Mouse (Mus musculus) erythroblast, embryonic 14.5 days (primary cell): ENCODE results near the gene 4921536K21Rik. TPM values are rescaled to one million over a fixed set of nuclear protein-coding genes. Genes with fewer than 3 reads are reported as not detected.

ENCODE experiments used
- H3K27me3 ChIP-seq: 2 replicates; pipeline ENCODE4 v1.6.1; 2012; ENCODE audit warnings: inconsistent platforms; ENCODE audit not compliant: control insufficient read depth
- H3K36me3 ChIP-seq: 2 replicates; pipeline ENCODE4 v1.6.1; 2012; ENCODE audit warnings: mild to moderate bottlenecking, inconsistent platforms; ENCODE audit not compliant: control insufficient read depth
- H3K4me1 ChIP-seq: 2 replicates; pipeline ENCODE4 v1.6.1; 2012; ENCODE audit warnings: inconsistent platforms; ENCODE audit not compliant: control insufficient read depth
- H3K4me3 ChIP-seq: replicated peaks from 2 replicates; pipeline ENCODE3; 2012; ENCODE audit warnings: moderate library complexity, mild to moderate bottlenecking, inconsistent platforms
- H3K9me3 ChIP-seq: 2 replicates; pipeline ENCODE4 v1.6.1; 2012; ENCODE audit warnings: low read length, inconsistent platforms, mixed read lengths; ENCODE audit not compliant: control insufficient read depth
- GATA1 ChIP-seq: IDR thresholded peaks from 2 replicates; pipeline ENCODE4 v1.6.1; 2012; ENCODE audit warnings: low read length, inconsistent platforms, mixed read lengths
- TAL1 ChIP-seq: IDR thresholded peaks from 3 replicates; pipeline ENCODE4 v1.6.1; 2012; ENCODE audit warnings: low read length, inconsistent platforms, mixed read lengths
- polyA plus RNA-seq: library from polyadenylated mRNA; stranded (reverse); fragments of >175 nt; gene quantifications from 2 replicates; pipeline ENCODE4 v1.2.3, GENCODE M21; 2012

4921536K21Rik gene
- polyA plus RNA-seq, result 0.02 TPM in 1 of 2 replicates, not detected in the other

- H3K4me1 ChIP-seq, result peaks cover 14% of the 10 kb centered on the region
- H3K4me3 ChIP-seq, result peak within 1 kb of the TSS; percentile 62
- H3K36me3 ChIP-seq, result no peaks in the 10 kb centered on the region
- no peaks in the 10 kb centered on the region for H3K9me3 ChIP-seq
- TF ChIP-seq TAL1, result no peak
- peak; percentile 36 for TF ChIP-seq GATA1
- H3K27me3 ChIP-seq, result peaks cover 19% of the 10 kb centered on the region
Measured at GRCm38 (mm10) chr11:3894406-3895281, at the start of gene 4921536K21Rik, which contains the start of gene Dusp18. Gene 4921536K21Rik (minus strand): TSS chr11:3895098. Gene Dusp18 (plus strand): TSS chr11:3895240.

GRCm38 (mm10) chr11:3941371-3941770 is 46.5 kb upstream of the 4921536K21Rik start:
- Histone ChIP-seq H3K4me3 (no peak overlapping the region), H3K27me3 (peaks cover 14% of the 10 kb centered on the region), H3K9me3 (no peaks in the 10 kb centered on the region), H3K4me1 (no peaks in the 10 kb centered on the region), H3K36me3 (no peaks in the 10 kb centered on the region)
- TF ChIP-seq TAL1, result no peak

GRCm38 (mm10) chr11:3937321-3937874 is 42.5 kb upstream of the 4921536K21Rik start:
- no peak overlapping the region for H3K4me3 ChIP-seq
- no peaks in the 10 kb centered on the region for H3K27me3 ChIP-seq
- TF ChIP-seq TAL1, result no peak
- TF ChIP-seq GATA1, result no peak
- no peaks in the 10 kb centered on the region for H3K4me1 ChIP-seq
- H3K36me3 ChIP-seq, result no peaks in the 10 kb centered on the region
- H3K9me3 ChIP-seq, result no peaks in the 10 kb centered on the region

- Histone ChIP-seq H3K4me1 (peaks cover 7% of the 10 kb centered on the region), H3K27me3 (no peaks in the 10 kb centered on the region), H3K36me3 (no peaks in the 10 kb centered on the region), H3K9me3 (no peaks in the 10 kb centered on the region), H3K4me3 (no peak overlapping the region)
- TF ChIP-seq TAL1, result no peak
- TF ChIP-seq GATA1, result no peak
Measured at GRCm38 (mm10) chr11:3936318-3936717, 41.4 kb upstream of the 4921536K21Rik start.

GRCm38 (mm10) chr11:3935135-3935534 is 40.2 kb upstream of the 4921536K21Rik start:
- Histone ChIP-seq H3K27me3 (no peaks in the 10 kb centered on the region), H3K4me1 (peaks cover 9% of the 10 kb centered on the region), H3K36me3 (no peaks in the 10 kb centered on the region), H3K9me3 (no peaks in the 10 kb centered on the region), H3K4me3 (no peak overlapping the region)
- no peak for TF ChIP-seq TAL1
- TF ChIP-seq GATA1, result no peak

GRCm38 (mm10) chr11:3933756-3934285 is 38.9 kb upstream of the 4921536K21Rik start:
- H3K4me3 ChIP-seq, result no peak overlapping the region
- no peak for TF ChIP-seq TAL1
- no peak for TF ChIP-seq GATA1
- no peaks in the 10 kb centered on the region for H3K9me3 ChIP-seq
- peaks cover 9% of the 10 kb centered on the region for H3K4me1 ChIP-seq
- H3K36me3 ChIP-seq, result no peaks in the 10 kb centered on the region
- H3K27me3 ChIP-seq, result no peaks in the 10 kb centered on the region

- H3K9me3 ChIP-seq, result no peaks in the 10 kb centered on the region
- peaks cover 9% of the 10 kb centered on the region for H3K4me1 ChIP-seq
Measured at GRCm38 (mm10) chr11:3931511-3932211, 36.8 kb upstream of the 4921536K21Rik start, which contains the start of gene Tcn2. Gene Tcn2 (minus strand): TSS chr11:3932159.

GRCm38 (mm10) chr11:3930931-3931330 is 36.0 kb upstream of the 4921536K21Rik start:
- Histone ChIP-seq H3K27me3 (no peaks in the 10 kb centered on the region), H3K4me3 (peak overlapping the region; percentile 22), H3K9me3 (no peaks in the 10 kb centered on the region), H3K36me3 (no peaks in the 10 kb centered on the region), H3K4me1 (peaks cover 9% of the 10 kb centered on the region)
- no peak for TF ChIP-seq GATA1
- no peak for TF ChIP-seq TAL1

More at GRCm38 (mm10) chr11:3931511-3932211, 36.8 kb upstream of the 4921536K21Rik start, which contains the start of gene Tcn2:
- Histone ChIP-seq H3K4me3 (peak within 1 kb of the TSS; percentile 55), H3K36me3 (no peaks in the 10 kb centered on the region), H3K27me3 (no peaks in the 10 kb centered on the region)
- TF ChIP-seq GATA1 (no peak), TAL1 (no peak)
